Comparison of ENCODE assay signal across 20 mouse cellular contexts in the genomic region with DNA sequence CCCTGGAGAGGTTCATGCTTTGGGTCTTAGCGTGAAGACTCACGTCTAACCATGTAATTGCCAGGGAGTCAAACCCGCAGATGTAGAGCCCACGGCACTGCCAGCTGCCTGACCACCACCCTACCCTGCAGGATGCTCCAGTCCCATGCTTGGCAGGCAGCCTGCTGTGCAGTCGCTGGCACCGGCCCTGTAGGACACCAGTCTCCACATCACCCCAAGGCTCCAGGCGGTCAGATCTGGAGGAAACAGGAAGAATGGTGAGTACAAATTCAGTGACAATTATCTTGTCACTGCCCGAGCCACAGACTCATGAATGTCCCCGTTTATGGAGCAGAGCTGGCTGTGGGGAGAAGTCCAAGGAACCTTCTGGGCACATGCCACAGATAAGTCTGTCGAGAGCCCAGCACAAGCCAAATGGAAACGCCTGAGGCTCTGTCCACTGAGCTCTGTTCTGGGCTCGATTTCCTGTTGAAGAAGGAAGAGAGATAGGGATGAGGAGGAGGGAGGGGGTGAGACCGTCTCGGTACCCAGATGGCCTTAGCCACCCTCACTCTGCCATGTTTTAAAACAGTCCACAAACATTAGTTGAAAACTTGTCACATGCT.
DNase-seq lines count a peak whose midpoint lies in the region; TF ChIP-seq lines count a peak whose summit lies in the region.
"Had no signal": no experiment of that assay in that cellular context is flagged by ENCODE, and none has a peak within 500 bp of the region (broad histone marks: within the 10 kb centered on the region; RNA-seq: fewer than 3 reads in every experiment).

No protein-coding gene starts in this region.

- H3K4me1 ChIP-seq in heart, embryonic 10.5 days, result peaks cover 21% of the 10 kb centered on the region
- peaks cover 4% of the 10 kb centered on the region for H3K4me1 ChIP-seq in lung, adult 2 months (ENCODE audit: control insufficient read depth, insufficient read depth, low read length)
- H3K4me1 ChIP-seq: embryonic facial prominence, embryonic 15.5 days; heart, embryonic 12.5 days; hindbrain, embryonic 13.5 days; neural tube, embryonic 13.5 days had no signal

- no peak overlapping the region for H3K4me3 ChIP-seq in heart, embryonic 10.5 days
- H3K4me3 ChIP-seq in lung, adult 2 months (replicated peaks; ENCODE audit: extremely low read depth, low read depth, low read length), result no peak overlapping the region
- H3K4me3 ChIP-seq: embryonic facial prominence, embryonic 15.5 days; heart, embryonic 12.5 days; hindbrain, embryonic 13.5 days; intestine, embryonic 15.5 days; liver, embryonic 15.5 days; neural tube, embryonic 13.5 days; stomach, embryonic 15.5 days had no signal

- H3K27me3 ChIP-seq in heart, embryonic 10.5 days (ENCODE audit: insufficient read depth, poor library complexity, severe bottlenecking), result peaks cover 75% of the 10 kb centered on the region
- H3K27me3 ChIP-seq: hindbrain, embryonic 13.5 days; intestine, embryonic 15.5 days; liver, embryonic 15.5 days; stomach, embryonic 15.5 days had no signal

- TF ChIP-seq POLR2A in lung, adult 2 months (IDR thresholded peaks at IDR 0.05; ENCODE audit: borderline replicate concordance, extremely low read depth, low read depth, low read length), result no peak

- DNase-seq in adrenal gland, adult (ENCODE audit: inconsistent age in 2 of 2, low spot score in 1 of 2), result peak; percentile 15 to 37
- no peak for DNase-seq in adrenal gland, adult 8-10 months
- DNase-seq in heart, postnatal 4 days, result peak; percentile 21
- no peak for DNase-seq in heart, embryonic 10.5 days (ENCODE audit: low spot score)
- DNase-seq in 3134 (ENCODE audit: extremely low read depth, insufficient read length, low spot score), result peak; percentile 79
- DNase-seq in lung, adult 2 months, result peak; percentile 36
- DNase-seq in thymus, postnatal 4 days, result no peak
- DNase-seq in urinary bladder, postnatal 10 days (ENCODE audit: low spot score), result no peak
- DNase-seq: cerebellum, adult 9-11 months; embryo, embryonic 11 days; heart, postnatal 14 days; midbrain, embryonic 14.5 days; thymus, adult 18-20 months had no signal

- no peak for TF ChIP-seq CTCF in lung, adult 2 months (IDR thresholded peaks at IDR 0.05; ENCODE audit: insufficient read depth, low read length)

- 55% methylated on average over 14 of the region's 14 CpGs for WGBS in heart, embryonic 10.5 days
- WGBS in lung, adult 2 months, result 36% methylated on average over 14 of the region's 14 CpGs

- H3K9me3 ChIP-seq in heart, embryonic 10.5 days, result no peaks in the 10 kb centered on the region
- H3K9me3 ChIP-seq: embryonic facial prominence, embryonic 15.5 days; hindbrain, embryonic 13.5 days; intestine, embryonic 15.5 days; liver, embryonic 15.5 days; neural tube, embryonic 13.5 days; stomach, embryonic 15.5 days had no signal

- no peaks in the 10 kb centered on the region for H3K36me3 ChIP-seq in heart, embryonic 10.5 days
- H3K36me3 ChIP-seq: embryonic facial prominence, embryonic 15.5 days; heart, embryonic 12.5 days; hindbrain, embryonic 13.5 days; intestine, embryonic 15.5 days; liver, embryonic 15.5 days; neural tube, embryonic 13.5 days; stomach, embryonic 15.5 days had no signal

- H3K27ac ChIP-seq in heart, embryonic 10.5 days, result no peak overlapping the region
- H3K27ac ChIP-seq: embryonic facial prominence, embryonic 15.5 days; hindbrain, embryonic 13.5 days; intestine, embryonic 15.5 days; liver, embryonic 15.5 days; neural tube, embryonic 13.5 days; stomach, embryonic 15.5 days had no signal

Comparison
In these comparisons a context has a peak if more than half of its experiments do, and no peak if none do; other contexts are left out.
1. DNase-seq: peak in adrenal gland, adult (2 of 2), heart, postnatal 4 days (single experiment), 3134 (single experiment) and lung, adult 2 months (single experiment); none in adrenal gland, adult 8-10 months (single experiment), heart, embryonic 10.5 days (single experiment), thymus, postnatal 4 days (single experiment) and urinary bladder, postnatal 10 days (single experiment).